20 mouse cellular contexts compared by ENCODE assay signal in genomic region chr5:109924936-109925335, GRCm38 (mm10). TPM values are rescaled to one million over a fixed set of nuclear protein-coding genes. Genes with fewer than 3 reads are reported as not detected.
DNase-seq lines count a peak whose midpoint lies in the region; ATAC-seq and TF ChIP-seq lines count a peak whose summit lies in the region.
"Had no signal": no experiment of that assay in that cellular context is flagged by ENCODE, and none has a peak within 500 bp of the region (broad histone marks: within the 10 kb centered on the region; RNA-seq: fewer than 3 reads in every experiment).

No protein-coding gene starts in this region.

- no peaks in the 10 kb centered on the region for H3K9me3 ChIP-seq in embryonic facial prominence, embryonic 11.5 days (replicated peaks; ENCODE audit: control insufficient read depth, low read length)
- no peaks in the 10 kb centered on the region for H3K9me3 ChIP-seq in embryonic facial prominence, embryonic 10.5 days
- H3K9me3 ChIP-seq in limb, embryonic 13.5 days: no peaks in the 10 kb centered on the region
- no peaks in the 10 kb centered on the region for H3K9me3 ChIP-seq in limb, embryonic 10.5 days (replicated peaks)
- H3K9me3 ChIP-seq: forebrain, embryonic 12.5 days; heart, embryonic 15.5 days had no signal

- H3K4me1 ChIP-seq in embryonic facial prominence, embryonic 11.5 days (ENCODE audit: control insufficient read depth, insufficient read depth, low read length): no peaks in the 10 kb centered on the region
- H3K4me1 ChIP-seq in embryonic facial prominence, embryonic 10.5 days: peaks cover 7% of the 10 kb centered on the region
- peaks cover 9% of the 10 kb centered on the region for H3K4me1 ChIP-seq in limb, embryonic 13.5 days
- peaks cover 5% of the 10 kb centered on the region; the same call in 1 of the 2 replicates for H3K4me1 ChIP-seq in limb, embryonic 10.5 days

- DNase-seq in embryonic facial prominence, embryonic 11.5 days (ENCODE audit: low spot score): peak; percentile 4
- no peak for DNase-seq in embryonic facial prominence, embryonic 10.5 days (ENCODE audit: low spot score)
- no peak for DNase-seq in limb, embryonic 10.5 days (ENCODE audit: low spot score)
- peak; percentile 54 for DNase-seq in 3T3-L1 (ENCODE audit: low read depth, low spot score)
- DNase-seq in brain, embryonic 14.5 days (ENCODE audit: low read depth): peak; percentile 1
- no peak for DNase-seq in retina, postnatal 1 day
- DNase-seq in lung, postnatal 10 days: no peak
- DNase-seq: adrenal gland, adult 8-10 months; adrenal gland, postnatal 36 days; cerebellum, adult 11-12 months; cerebellum, adult 9-11 months; cerebellum, postnatal 36 days; gastrocnemius, postnatal 10 days; heart, adult 2 months; heart, postnatal 14 days had no signal

- no peak for TF ChIP-seq CTCF in brain, embryonic 14.5 days (IDR thresholded peaks at IDR 0.05; ENCODE audit: borderline replicate concordance, extremely low read depth, insufficient read depth, insufficient read length)

- no peak overlapping the region for H3K4me3 ChIP-seq in embryonic facial prominence, embryonic 11.5 days (ENCODE audit: low read depth, low read length)
- H3K4me3 ChIP-seq in embryonic facial prominence, embryonic 10.5 days: no peak overlapping the region
- H3K4me3 ChIP-seq in limb, embryonic 13.5 days: no peak overlapping the region
- no peak overlapping the region for H3K4me3 ChIP-seq in limb, embryonic 10.5 days

- no peak for ATAC-seq in embryonic facial prominence, embryonic 11.5 days (replicated peaks; ENCODE audit: insufficient number of reproducible peaks, low FRiP score, low TSS enrichment, low read depth)
- no peak for ATAC-seq in limb, embryonic 13.5 days (ENCODE audit: low FRiP score, low read depth)
- ATAC-seq: intestine, embryonic 16.5 days had no signal

- no peak overlapping the region for H3K27ac ChIP-seq in embryonic facial prominence, embryonic 11.5 days (replicated peaks; ENCODE audit: low read depth, low read length)
- no peak overlapping the region for H3K27ac ChIP-seq in embryonic facial prominence, embryonic 10.5 days (replicated peaks)
- H3K27ac ChIP-seq in limb, embryonic 13.5 days: no peak overlapping the region
- no peak overlapping the region for H3K27ac ChIP-seq in limb, embryonic 10.5 days
- H3K27ac ChIP-seq: forebrain, embryonic 12.5 days; heart, adult 2 months; heart, embryonic 15.5 days; hindbrain, embryonic 14.5 days had no signal

- no peak for TF ChIP-seq POLR2A in brain, embryonic 14.5 days (IDR thresholded peaks at IDR 0.05; ENCODE audit: borderline replicate concordance, extremely low read depth, insufficient read depth, insufficient read length, poor library complexity, severe bottlenecking)

- H3K36me3 ChIP-seq in embryonic facial prominence, embryonic 11.5 days (replicated peaks; ENCODE audit: control insufficient read depth, insufficient read depth, low read depth, low read length): no peaks in the 10 kb centered on the region
- H3K36me3 ChIP-seq in embryonic facial prominence, embryonic 10.5 days (replicated peaks): peaks cover 18% of the 10 kb centered on the region
- peaks cover 5% of the 10 kb centered on the region; the same call in 1 of the 2 replicates for H3K36me3 ChIP-seq in limb, embryonic 13.5 days
- H3K36me3 ChIP-seq in limb, embryonic 10.5 days: peaks cover 6% of the 10 kb centered on the region; the same call in 1 of the 2 replicates
- H3K36me3 ChIP-seq: forebrain, embryonic 12.5 days; heart, embryonic 15.5 days had no signal

- no peak overlapping the region for H3K9ac ChIP-seq in embryonic facial prominence, embryonic 11.5 days (replicated peaks; ENCODE audit: low read length)
- no peak overlapping the region for H3K9ac ChIP-seq in limb, embryonic 13.5 days

- H3K27me3 ChIP-seq in embryonic facial prominence, embryonic 11.5 days (ENCODE audit: control insufficient read depth, insufficient read depth, low read length): no peaks in the 10 kb centered on the region
- H3K27me3 ChIP-seq in embryonic facial prominence, embryonic 10.5 days (replicated peaks; ENCODE audit: low read depth, poor library complexity, severe bottlenecking): no peaks in the 10 kb centered on the region
- no peaks in the 10 kb centered on the region for H3K27me3 ChIP-seq in limb, embryonic 13.5 days
- no peaks in the 10 kb centered on the region for H3K27me3 ChIP-seq in limb, embryonic 10.5 days (ENCODE audit: low read depth, poor library complexity, severe bottlenecking)
- H3K27me3 ChIP-seq: forebrain, embryonic 12.5 days; heart, embryonic 15.5 days had no signal

- H3K4me2 ChIP-seq in embryonic facial prominence, embryonic 11.5 days (ENCODE audit: low read depth, low read length): no peak overlapping the region
- H3K4me2 ChIP-seq in limb, embryonic 13.5 days (replicated peaks): 0 out of 2 replicates have a peak overlapping the region, but pooled peaks have one; percentile 11

RNA-seq across cellular contexts. Expression of gene Gm15446, which starts 1.7 kb away (rescaled TPM):
- 0.35 and 0.98 TPM in 2 replicates for polyA plus RNA-seq in embryonic facial prominence, embryonic 11.5 days (2014; fragmentation: Nextera tagmentation; extraction: Ambion mirVana)
- 0.53 and 0.57 TPM in 2 replicates for polyA plus RNA-seq in embryonic facial prominence, embryonic 10.5 days (2016; fragmentation: Nextera tagmentation; extraction: Ambion mirVana)
- 0.89 and 1.0 TPM in 2 replicates for polyA plus RNA-seq in limb, embryonic 13.5 days (2015; fragmentation: Nextera tagmentation; extraction: Ambion mirVana)
- 0.79 and 0.97 TPM in 2 replicates for polyA plus RNA-seq in limb, embryonic 10.5 days (2016; fragmentation: Nextera tagmentation; extraction: Ambion mirVana)
- polyA plus RNA-seq in brain, embryonic 14.5 days (2012; rRNA removed): 0.05 and 0.09 TPM in 2 replicates

Comparison
In these comparisons a context has a peak if more than half of its experiments do, and no peak if none do; other contexts are left out.
1. DNase-seq: peak in embryonic facial prominence, embryonic 11.5 days (single experiment), 3T3-L1 (single experiment) and brain, embryonic 14.5 days (single experiment); none in embryonic facial prominence, embryonic 10.5 days (single experiment), limb, embryonic 10.5 days (single experiment), retina, postnatal 1 day (single experiment) and lung, postnatal 10 days (single experiment).